Mouse (Mus musculus) kidney, adult 2 months (tissue): ENCODE measurements at regions not wholly inside any gene's neighbourhood (a gene's known extent, or its start where the extent isn't known, plus 50 kb on each side); places are given as distances from the start of the nearest gene placed in this dataset.

Experiments used
- DNase-seq: peaks from one replicate; pipeline ENCODE4 v3.0.0; 2021
- H3K27ac ChIP-seq: fragments of 200-500 bp; 2 replicates; pipeline ENCODE4 v1.5.1; 2012; ENCODE audit warnings: low read depth, low read length, control low read depth, inconsistent platforms; ENCODE audit not compliant: insufficient read depth
- H3K27me3 ChIP-seq: fragments of 200-500 bp; replicated peaks from 2 replicates; pipeline ENCODE4 v1.6.1; 2012; ENCODE audit warnings: mild to moderate bottlenecking, moderate library complexity, low read length, inconsistent platforms; ENCODE audit not compliant: control insufficient read depth, insufficient read depth
- H3K36me3 ChIP-seq: fragments of 200-500 bp; 2 replicates; pipeline ENCODE4 v1.6.1; 2012; ENCODE audit warnings: mild to moderate bottlenecking, moderate library complexity, low read length, inconsistent platforms; ENCODE audit not compliant: control insufficient read depth, insufficient read depth
- H3K4me1 ChIP-seq: fragments of 200-500 bp; 2 replicates; pipeline ENCODE4 v1.6.1; 2011; ENCODE audit warnings: low read length; ENCODE audit not compliant: control insufficient read depth, insufficient read depth
- H3K4me3 ChIP-seq: fragments of 200-500 bp; 2 replicates; pipeline ENCODE4 v1.5.1; 2011; ENCODE audit warnings: mild to moderate bottlenecking, low read depth, low read length, control low read depth; ENCODE audit not compliant: insufficient read depth
- CTCF ChIP-seq: fragments of 200-500 bp; conservative IDR thresholded peaks from 2 replicates; pipeline ENCODE4 v1.5.1; 2011; ENCODE audit warnings: low read depth, mild to moderate bottlenecking, control low read depth, low read length, moderate library complexity, mixed read lengths; ENCODE audit not compliant: insufficient read depth, insufficient read length
- POLR2A ChIP-seq: fragments of 200-500 bp; IDR thresholded peaks from one replicate; pipeline ENCODE4 v1.6.1; 2011; ENCODE audit warnings: low read depth, low read length, control low read depth
- WGBS: fragments of 180-500 bp; shearing (Covaris S2); methylation state at CpG from one replicate; pipeline ENCODE4 v1.1.7; 2018; 5-methylcytosine and 5-hydroxymethylcytosine counted together

GRCm38 (mm10) chr5:119487184-119487583 lies 183.3 kb upstream of the Tbx3 start:
- H3K27ac ChIP-seq = no peak overlapping the region
- no peak overlapping the region for H3K4me3 ChIP-seq
- DNase-seq = no peak
- no peaks in the 10 kb centered on the region for H3K4me1 ChIP-seq
- 27% methylated on average over 8 of the region's 8 CpGs for WGBS
- TF ChIP-seq CTCF = no peak
- no peak for TF ChIP-seq POLR2A
- no peaks in the 10 kb centered on the region for H3K27me3 ChIP-seq
- H3K36me3 ChIP-seq = no peaks in the 10 kb centered on the region

GRCm38 (mm10) chr5:119497501-119497900 lies 173.0 kb upstream of the Tbx3 start:
- no peak for TF ChIP-seq CTCF
- no peak for TF ChIP-seq POLR2A
- 75% methylated on average over 1 of the region's 1 CpGs for WGBS
- Histone ChIP-seq H3K4me1 (no peaks in the 10 kb centered on the region), H3K4me3 (no peak overlapping the region), H3K36me3 (no peaks in the 10 kb centered on the region), H3K27ac (no peak overlapping the region), H3K27me3 (no peaks in the 10 kb centered on the region)
- DNase-seq = no peak

- no peak overlapping the region for H3K27ac ChIP-seq
- TF ChIP-seq CTCF (no peak), POLR2A (no peak)
- no peak overlapping the region for H3K4me3 ChIP-seq
- no peak for DNase-seq
- no peaks in the 10 kb centered on the region for H3K36me3 ChIP-seq
- H3K27me3 ChIP-seq = no peaks in the 10 kb centered on the region
- H3K4me1 ChIP-seq = no peaks in the 10 kb centered on the region
- 74% methylated on average over 6 of the region's 6 CpGs for WGBS
These were observed 172.0 kb upstream of the Tbx3 start for GRCm38 (mm10) chr5:119498431-119498830.

- WGBS = 41% methylated on average over 14 of the region's 14 CpGs
- H3K27ac ChIP-seq = no peak overlapping the region
- TF ChIP-seq CTCF = no peak
- TF ChIP-seq POLR2A = no peak
- no peak overlapping the region for H3K4me3 ChIP-seq
- H3K4me1 ChIP-seq = no peaks in the 10 kb centered on the region
- no peaks in the 10 kb centered on the region for H3K36me3 ChIP-seq
- DNase-seq = no peak
- H3K27me3 ChIP-seq = no peaks in the 10 kb centered on the region
These were observed 162.8 kb upstream of the Tbx3 start for GRCm38 (mm10) chr5:119507709-119508108.

GRCm38 (mm10) chr5:119518506-119519252 lies 151.8 kb upstream of the Tbx3 start:
- Histone ChIP-seq H3K4me1 (no peaks in the 10 kb centered on the region), H3K4me3 (no peak overlapping the region), H3K27ac (no peak overlapping the region), H3K27me3 (no peaks in the 10 kb centered on the region), H3K36me3 (no peaks in the 10 kb centered on the region)
- DNase-seq = peak; percentile 30
- TF ChIP-seq CTCF = no peak
- no peak for TF ChIP-seq POLR2A
- 48% methylated on average over 19 of the region's 19 CpGs for WGBS

- Histone ChIP-seq H3K4me3 (no peak overlapping the region), H3K36me3 (no peaks in the 10 kb centered on the region), H3K27ac (no peak overlapping the region), H3K4me1 (no peaks in the 10 kb centered on the region), H3K27me3 (no peaks in the 10 kb centered on the region)
- 62% methylated on average over 4 of the region's 4 CpGs for WGBS
- TF ChIP-seq POLR2A = no peak
- TF ChIP-seq CTCF = no peak
- no peak for DNase-seq
These were observed 146.3 kb upstream of the Tbx3 start for GRCm38 (mm10) chr5:119524171-119524570.

- no peaks in the 10 kb centered on the region for H3K27me3 ChIP-seq
- no peak for TF ChIP-seq POLR2A
- no peak for TF ChIP-seq CTCF
- 64% methylated on average over 5 of the region's 5 CpGs for WGBS
- no peak overlapping the region for H3K27ac ChIP-seq
- no peak for DNase-seq
- no peak overlapping the region for H3K4me3 ChIP-seq
- no peaks in the 10 kb centered on the region for H3K4me1 ChIP-seq
- H3K36me3 ChIP-seq = no peaks in the 10 kb centered on the region
These were observed 144.5 kb upstream of the Tbx3 start for GRCm38 (mm10) chr5:119525960-119526359.
